Mouse (Mus musculus): ENCODE measurements around the gene Mosmo. TPM values are rescaled to one million over a fixed set of nuclear protein-coding genes. Genes with fewer than 3 reads are reported as not detected.
"Not testable (repeated sequence)": the region's sequence is repeated elsewhere in the genome, so short reads cannot be mapped to it uniquely, and the experiment has no call there.

The Mosmo gene
- polyA plus RNA-seq, 1 experiment from 2014 or later, result 13.3 TPM

DNA sequence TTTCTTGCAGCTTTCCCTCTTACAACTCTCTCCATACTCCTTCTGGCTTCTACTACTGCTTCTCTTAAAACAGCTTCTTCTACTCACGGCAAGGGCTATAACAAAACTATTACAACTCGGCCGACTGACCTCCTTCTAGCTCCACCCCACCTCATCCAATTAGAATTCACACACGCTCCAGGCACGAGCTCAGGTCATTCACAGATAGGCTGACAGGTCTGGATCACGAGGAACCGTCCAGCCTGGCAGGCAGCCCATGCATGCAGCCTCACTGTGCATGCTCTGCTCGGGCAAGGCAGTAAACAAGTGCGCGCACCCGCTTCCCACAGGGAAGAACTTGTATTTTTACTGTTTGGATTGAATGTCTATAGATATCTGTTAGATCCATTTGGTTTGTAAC, 36.5 kb downstream of the Mosmo start:
- 88% methylated on average over 11 of the region's 11 CpGs for WGBS

DNA sequence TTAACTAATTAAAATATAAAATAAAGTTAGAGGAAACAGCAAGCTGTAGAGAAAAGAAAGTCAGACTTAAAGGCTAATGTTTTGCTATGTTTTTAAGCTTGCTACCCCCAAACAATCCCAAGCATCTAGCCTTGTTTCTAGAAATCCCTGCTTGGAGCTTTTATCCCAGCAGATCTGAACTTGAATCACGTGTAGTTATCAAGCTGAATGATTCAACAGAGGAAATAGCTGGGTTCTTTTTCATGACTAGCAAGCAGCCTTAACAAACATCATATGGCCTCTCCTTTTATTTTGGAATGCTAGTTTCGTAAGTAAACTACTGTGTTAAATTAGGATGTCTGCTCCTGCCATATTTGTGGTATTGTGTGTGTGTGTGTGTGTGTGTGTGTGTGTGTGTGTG, 39.8 kb downstream of the Mosmo start:
- Histone ChIP-seq H3K9me3 (ENCODE audit: control insufficient read depth, low read length) (no peaks in the 10 kb centered on the region), H3K4me1 (ENCODE audit: control insufficient read depth, insufficient read depth, low read length) (no peaks in the 10 kb centered on the region)

More for the DNA sequence above, 36.5 kb downstream of the Mosmo start:
- H3K4me2 ChIP-seq (ENCODE audit: low read depth); ATAC-seq (ENCODE audit: insufficient read depth, low FRiP score, low TSS enrichment); H3K9me3 ChIP-seq (ENCODE audit: control insufficient read depth, low read length); H3K4me3 ChIP-seq (ENCODE audit: low read depth, low read length); H3K27ac ChIP-seq (ENCODE audit: low read depth, low read length); DNase-seq (ENCODE audit: low spot score); H3K36me3 ChIP-seq (ENCODE audit: control insufficient read depth, insufficient read depth, low read length); H3K27me3 ChIP-seq (ENCODE audit: control insufficient read depth, insufficient read depth, low read length); H3K9ac ChIP-seq (ENCODE audit: low read length); H3K4me1 ChIP-seq (ENCODE audit: control insufficient read depth, insufficient read depth, low read length): not testable (repeated sequence)

DNA sequence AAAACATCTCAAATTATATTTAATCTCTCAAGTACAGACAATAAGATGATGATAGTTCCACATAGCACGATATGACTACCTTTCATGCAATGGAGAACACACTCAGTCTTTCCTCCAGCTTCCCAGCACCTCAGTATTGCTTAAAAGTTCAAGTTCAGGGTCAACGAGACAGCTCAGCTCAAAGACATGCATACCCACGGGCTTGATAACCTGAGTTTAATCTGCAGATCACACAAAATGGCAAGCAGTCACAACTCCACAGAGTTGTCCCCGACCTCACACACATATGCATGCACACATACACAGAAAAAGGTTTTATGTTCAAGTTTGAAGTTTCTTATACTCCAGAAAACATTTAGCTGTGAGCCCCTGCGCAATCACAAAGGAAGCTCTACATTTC, 43.6 kb downstream of the Mosmo start:
- Histone ChIP-seq H3K4me1 (ENCODE audit: control insufficient read depth, insufficient read depth, low read length) (no peaks in the 10 kb centered on the region), H3K4me3 (ENCODE audit: low read depth, low read length) (no peak overlapping the region), H3K27me3 (ENCODE audit: control insufficient read depth, insufficient read depth, low read length) (no peaks in the 10 kb centered on the region), H3K36me3 (ENCODE audit: control insufficient read depth, insufficient read depth, low read length) (no peaks in the 10 kb centered on the region; the same call in 1 of the 2 replicates), H3K9me3 (ENCODE audit: control insufficient read depth, low read length) (no peaks in the 10 kb centered on the region), H3K27ac (ENCODE audit: low read depth, low read length) (no peak overlapping the region), H3K4me2 (ENCODE audit: low read depth) (no peak overlapping the region), H3K9ac (ENCODE audit: low read length) (no peak overlapping the region)
- WGBS, result 90% methylated on average over 5 of the region's 5 CpGs
- DNase-seq (ENCODE audit: low spot score) (no peak), ATAC-seq (ENCODE audit: insufficient read depth, low FRiP score, low TSS enrichment) (no peak)

More for the DNA sequence above, 39.8 kb downstream of the Mosmo start:
- no peaks in the 10 kb centered on the region for H3K27me3 ChIP-seq (ENCODE audit: control insufficient read depth, insufficient read depth, low read length)
- H3K9ac ChIP-seq (ENCODE audit: low read length), result no peak overlapping the region
- no peak overlapping the region for H3K27ac ChIP-seq (ENCODE audit: low read depth, low read length)
- no peaks in the 10 kb centered on the region for H3K36me3 ChIP-seq (ENCODE audit: control insufficient read depth, insufficient read depth, low read length)
- WGBS, result 84% methylated on average over 2 of the region's 2 CpGs
- no peak overlapping the region for H3K4me3 ChIP-seq (ENCODE audit: low read depth, low read length)
- no peak for ATAC-seq (ENCODE audit: insufficient read depth, low FRiP score, low TSS enrichment)
- H3K4me2 ChIP-seq (ENCODE audit: low read depth), result no peak overlapping the region
- no peak for DNase-seq (ENCODE audit: low spot score)

DNA sequence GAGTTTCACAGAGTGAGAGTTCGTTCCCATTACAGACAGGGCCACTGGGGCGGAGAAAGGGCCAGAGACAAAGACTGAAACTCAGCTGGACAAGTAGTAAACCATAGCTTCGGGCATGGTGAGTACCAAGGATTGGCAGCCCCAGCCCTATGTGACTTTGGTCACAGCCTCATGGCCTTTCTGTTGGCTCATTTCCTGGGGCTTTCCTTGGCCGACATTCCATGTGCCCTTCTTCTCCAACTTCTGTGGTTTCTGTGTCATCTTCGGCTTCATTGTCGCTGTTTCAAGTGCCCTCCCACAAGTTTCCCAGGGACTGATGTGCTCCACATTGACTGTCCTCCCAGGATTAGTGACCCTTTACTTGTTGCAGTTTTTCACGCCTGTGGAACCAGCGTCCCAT, 44.0 kb downstream of the Mosmo start:
- no peak overlapping the region for H3K4me2 ChIP-seq (ENCODE audit: low read depth)
- no peak for ATAC-seq (ENCODE audit: insufficient read depth, low FRiP score, low TSS enrichment)
- H3K27me3 ChIP-seq (ENCODE audit: control insufficient read depth, insufficient read depth, low read length), result no peaks in the 10 kb centered on the region
- 81% methylated on average over 8 of the region's 8 CpGs for WGBS
- no peak for DNase-seq (ENCODE audit: low spot score)
- H3K36me3 ChIP-seq (ENCODE audit: control insufficient read depth, insufficient read depth, low read length), result no peaks in the 10 kb centered on the region; the same call in 1 of the 2 replicates
- H3K4me1 ChIP-seq (ENCODE audit: control insufficient read depth, insufficient read depth, low read length), result no peaks in the 10 kb centered on the region
- H3K27ac ChIP-seq (ENCODE audit: low read depth, low read length), result no peak overlapping the region
- no peaks in the 10 kb centered on the region for H3K9me3 ChIP-seq (ENCODE audit: control insufficient read depth, low read length)
- no peak overlapping the region for H3K4me3 ChIP-seq (ENCODE audit: low read depth, low read length)
- no peak overlapping the region for H3K9ac ChIP-seq (ENCODE audit: low read length)

DNA sequence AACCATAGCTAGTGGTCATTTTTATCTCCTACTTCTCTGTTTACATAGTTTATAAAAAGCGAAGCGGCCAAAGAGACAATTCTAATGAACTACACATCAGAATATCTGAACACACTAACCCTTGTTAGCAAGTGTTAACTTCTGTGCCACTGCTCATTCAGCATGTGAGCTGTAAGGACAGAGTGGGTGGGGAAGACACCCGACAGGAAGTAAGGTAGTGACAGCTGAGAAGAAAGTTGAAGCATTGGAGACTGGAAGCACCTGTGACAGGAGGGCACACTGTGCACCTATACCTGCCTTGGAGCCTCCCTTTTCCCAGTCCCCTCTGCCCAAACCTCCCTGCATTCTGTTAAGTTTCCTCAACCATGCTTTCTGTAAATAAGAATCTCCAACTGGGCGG, 44.6 kb downstream of the Mosmo start:
- Histone ChIP-seq H3K4me2 (ENCODE audit: low read depth) (no peak overlapping the region), H3K9ac (ENCODE audit: low read length) (no peak overlapping the region), H3K27ac (ENCODE audit: low read depth, low read length) (no peak overlapping the region), H3K9me3 (ENCODE audit: control insufficient read depth, low read length) (no peaks in the 10 kb centered on the region), H3K4me3 (ENCODE audit: low read depth, low read length) (no peak overlapping the region), H3K27me3 (ENCODE audit: control insufficient read depth, insufficient read depth, low read length) (no peaks in the 10 kb centered on the region), H3K36me3 (ENCODE audit: control insufficient read depth, insufficient read depth, low read length) (no peaks in the 10 kb centered on the region; the same call in 1 of the 2 replicates), H3K4me1 (ENCODE audit: control insufficient read depth, insufficient read depth, low read length) (no peaks in the 10 kb centered on the region)
- 95% methylated on average over 4 of the region's 4 CpGs for whole genome bisulfite sequencing
- ATAC-seq (ENCODE audit: insufficient read depth, low FRiP score, low TSS enrichment) (no peak), DNase-seq (ENCODE audit: low spot score) (no peak)

DNA sequence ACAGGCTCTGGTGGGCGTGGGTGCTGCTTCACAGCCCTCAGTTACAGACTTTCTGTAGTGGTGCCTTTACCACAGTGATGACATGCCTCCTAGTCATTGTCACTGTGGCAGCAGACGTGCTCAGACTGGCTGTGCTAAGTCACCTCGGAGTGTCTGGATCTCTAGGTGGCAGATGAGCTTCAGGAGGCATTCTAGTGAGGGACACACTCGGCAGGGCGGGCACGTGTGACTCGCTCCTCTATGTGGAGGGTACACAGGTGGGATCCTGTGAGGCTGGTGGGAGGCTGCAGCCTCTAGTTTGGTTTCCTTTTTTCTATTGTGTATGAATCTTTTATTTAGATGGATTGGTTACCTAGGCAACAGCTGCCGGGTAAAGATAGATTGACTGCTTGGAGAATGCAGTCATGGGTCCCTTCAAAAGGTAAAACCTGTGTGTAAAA, 45.4 kb downstream of the Mosmo start:
- WGBS, result 67% methylated on average over 8 of the region's 8 CpGs
- no peak overlapping the region for H3K27ac ChIP-seq (ENCODE audit: low read depth, low read length)
- ATAC-seq (ENCODE audit: insufficient read depth, low FRiP score, low TSS enrichment), result no peak

DNA sequence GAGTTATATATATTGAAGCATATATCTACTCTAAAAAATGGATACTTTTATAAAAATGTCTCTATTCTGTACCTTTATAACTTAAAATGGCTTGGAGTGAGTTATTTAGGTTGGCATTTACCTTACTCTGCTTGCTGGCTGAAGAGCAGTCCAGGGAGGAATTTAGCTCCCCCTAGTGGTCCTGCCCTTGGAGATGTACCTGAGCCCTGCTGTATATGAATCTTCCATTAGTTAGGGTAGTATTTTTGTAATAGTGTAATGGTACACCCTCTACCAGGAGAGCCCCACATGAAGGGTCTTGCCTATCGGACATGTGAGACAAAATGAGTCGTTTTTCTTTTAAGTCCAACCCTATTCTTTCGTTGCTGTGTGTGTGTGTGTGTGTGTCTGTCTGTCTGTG, 50.2 kb downstream of the Mosmo start:
- Histone ChIP-seq H3K4me1 (ENCODE audit: control insufficient read depth, insufficient read depth, low read length) (no peaks in the 10 kb centered on the region), H3K9me3 (ENCODE audit: control insufficient read depth, low read length) (no peaks in the 10 kb centered on the region)
- 87% methylated on average over 3 of the region's 3 CpGs for WGBS

More for the DNA sequence above, 45.4 kb downstream of the Mosmo start:
- H3K36me3 ChIP-seq (ENCODE audit: control insufficient read depth, insufficient read depth, low read length), result no peaks in the 10 kb centered on the region; the same call in 1 of the 2 replicates
- no peaks in the 10 kb centered on the region for H3K27me3 ChIP-seq (ENCODE audit: control insufficient read depth, insufficient read depth, low read length)
- H3K4me1 ChIP-seq (ENCODE audit: control insufficient read depth, insufficient read depth, low read length), result no peaks in the 10 kb centered on the region
- no peak for DNase-seq (ENCODE audit: low spot score)
- H3K4me3 ChIP-seq (ENCODE audit: low read depth, low read length), result no peak overlapping the region
- no peak overlapping the region for H3K4me2 ChIP-seq (ENCODE audit: low read depth)
- no peak overlapping the region for H3K9ac ChIP-seq (ENCODE audit: low read length)
- H3K9me3 ChIP-seq (ENCODE audit: control insufficient read depth, low read length), result no peaks in the 10 kb centered on the region

DNA sequence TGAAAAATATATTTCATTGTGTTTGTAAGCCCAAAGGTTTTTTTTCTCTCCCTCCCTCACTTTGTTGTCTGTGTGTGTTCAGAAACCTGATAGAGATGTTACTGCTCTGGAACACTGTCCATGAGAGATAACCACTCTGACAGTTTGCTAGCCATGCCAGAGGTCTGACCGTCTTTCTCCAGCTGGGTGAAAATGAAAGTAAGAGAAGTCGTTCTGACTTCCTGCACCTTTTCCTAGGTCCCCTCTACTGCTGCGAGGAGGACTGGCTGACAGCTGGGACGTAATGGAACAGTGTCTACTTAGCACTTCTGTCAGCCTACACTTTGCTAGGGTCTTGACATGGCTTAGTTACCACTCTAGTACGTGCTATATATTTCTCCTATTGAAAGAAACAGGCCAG, 52.2 kb downstream of the Mosmo start:
- H3K4me1 ChIP-seq (ENCODE audit: control insufficient read depth, insufficient read depth, low read length), result no peaks in the 10 kb centered on the region
- H3K36me3 ChIP-seq (ENCODE audit: control insufficient read depth, insufficient read depth, low read length), result no peaks in the 10 kb centered on the region; the same call in 1 of the 2 replicates
- no peak overlapping the region for H3K4me2 ChIP-seq (ENCODE audit: low read depth)
- WGBS, result 95% methylated on average over 5 of the region's 5 CpGs
- DNase-seq (ENCODE audit: low spot score) (no peak), ATAC-seq (ENCODE audit: insufficient read depth, low FRiP score, low TSS enrichment) (no peak)
- no peaks in the 10 kb centered on the region for H3K9me3 ChIP-seq (ENCODE audit: control insufficient read depth, low read length)
- no peaks in the 10 kb centered on the region for H3K27me3 ChIP-seq (ENCODE audit: control insufficient read depth, insufficient read depth, low read length)
- H3K27ac ChIP-seq (ENCODE audit: low read depth, low read length), result no peak overlapping the region
- no peak overlapping the region for H3K4me3 ChIP-seq (ENCODE audit: low read depth, low read length)
- no peak overlapping the region for H3K9ac ChIP-seq (ENCODE audit: low read length)

More for the DNA sequence above, 50.2 kb downstream of the Mosmo start:
- DNase-seq (ENCODE audit: low spot score) (no peak), ATAC-seq (ENCODE audit: insufficient read depth, low FRiP score, low TSS enrichment) (no peak)
- H3K27ac ChIP-seq (ENCODE audit: low read depth, low read length), result no peak overlapping the region
- H3K36me3 ChIP-seq (ENCODE audit: control insufficient read depth, insufficient read depth, low read length), result no peaks in the 10 kb centered on the region; the same call in 1 of the 2 replicates
- H3K4me2 ChIP-seq (ENCODE audit: low read depth), result no peak overlapping the region
- no peak overlapping the region for H3K9ac ChIP-seq (ENCODE audit: low read length)
- H3K4me3 ChIP-seq (ENCODE audit: low read depth, low read length), result no peak overlapping the region
- no peaks in the 10 kb centered on the region for H3K27me3 ChIP-seq (ENCODE audit: control insufficient read depth, insufficient read depth, low read length)

DNA sequence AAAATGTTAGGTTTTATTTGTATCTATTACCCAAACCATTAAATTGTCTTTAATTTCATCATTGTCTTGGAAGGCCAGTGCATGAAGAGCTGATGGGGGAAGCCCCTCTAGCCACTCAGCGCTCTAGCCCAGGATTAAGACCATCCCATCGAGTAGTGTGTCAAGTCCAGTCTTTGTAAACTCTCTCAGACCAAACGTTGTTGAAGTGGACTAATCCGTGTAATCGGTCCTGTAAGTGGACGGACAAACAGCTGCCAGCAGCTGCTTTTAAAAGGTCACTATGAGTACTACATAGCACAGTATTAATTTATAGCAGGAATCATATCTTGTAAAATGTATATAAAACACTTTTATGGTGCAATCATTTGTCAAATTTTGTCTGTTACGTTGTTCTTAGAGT, 55.5 kb downstream of the Mosmo start:
- Histone ChIP-seq H3K9ac (ENCODE audit: low read length) (no peak overlapping the region), H3K36me3 (ENCODE audit: control insufficient read depth, insufficient read depth, low read length) (no peaks in the 10 kb centered on the region; the same call in 1 of the 2 replicates), H3K4me3 (ENCODE audit: low read depth, low read length) (no peak overlapping the region), H3K27ac (ENCODE audit: low read depth, low read length) (no peak overlapping the region), H3K4me2 (ENCODE audit: low read depth) (no peak overlapping the region), H3K9me3 (ENCODE audit: control insufficient read depth, low read length) (no peaks in the 10 kb centered on the region), H3K27me3 (ENCODE audit: control insufficient read depth, insufficient read depth, low read length) (no peaks in the 10 kb centered on the region), H3K4me1 (ENCODE audit: control insufficient read depth, insufficient read depth, low read length) (no peaks in the 10 kb centered on the region)
- ATAC-seq (ENCODE audit: insufficient read depth, low FRiP score, low TSS enrichment), result no peak
- WGBS, result 94% methylated on average over 7 of the region's 7 CpGs
- DNase-seq (ENCODE audit: low spot score), result no peak

Measured in neural tube, embryonic 11.5 days (tissue).